Mouse (Mus musculus): ENCODE measurements around the gene Fmo5. TPM values are rescaled to one million over a fixed set of nuclear protein-coding genes. Genes with fewer than 3 reads are reported as not detected.

The Fmo5 gene
- 399 TPM for polyA plus RNA-seq (2014; fragmentation: Illumina TruSeq; extraction: RNeasy Lipid Tissue Mini Kit (QIAGEN cat#74804); ENCODE audit: low replicate concordance)

DNA sequence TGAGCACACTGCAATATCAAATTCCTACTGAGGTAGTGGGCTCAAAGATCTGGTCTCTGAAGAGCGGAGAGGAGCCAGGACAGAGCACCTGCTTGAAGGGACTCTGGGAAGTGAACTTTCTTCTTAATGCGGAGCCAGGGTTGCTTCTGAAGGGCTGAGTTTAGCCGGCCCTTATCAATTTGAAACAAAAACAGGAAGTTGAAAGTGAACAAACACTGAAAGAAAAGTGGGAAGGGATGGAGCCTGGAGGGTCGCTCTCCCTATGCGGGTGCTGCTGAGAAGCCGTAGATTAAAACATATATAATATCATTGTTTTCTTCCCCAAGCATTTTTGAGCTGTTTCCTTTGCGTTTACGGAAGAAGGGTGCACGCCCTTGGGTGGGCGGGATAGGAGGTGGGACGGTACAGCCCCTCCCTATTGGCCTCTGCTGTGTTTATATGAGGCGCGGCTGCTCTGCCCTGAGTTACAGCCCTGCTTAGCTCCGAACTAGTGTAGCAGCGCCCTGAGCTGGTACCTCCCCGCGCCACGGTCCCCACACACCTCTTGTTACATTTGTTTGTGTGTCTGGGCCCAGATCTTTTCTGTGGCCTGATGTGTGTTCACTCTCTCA is at the start of gene Fmo5:
TSS of gene Fmo5 (plus strand) at position 414 of the 611 bp plus-strand sequence.

DNA sequence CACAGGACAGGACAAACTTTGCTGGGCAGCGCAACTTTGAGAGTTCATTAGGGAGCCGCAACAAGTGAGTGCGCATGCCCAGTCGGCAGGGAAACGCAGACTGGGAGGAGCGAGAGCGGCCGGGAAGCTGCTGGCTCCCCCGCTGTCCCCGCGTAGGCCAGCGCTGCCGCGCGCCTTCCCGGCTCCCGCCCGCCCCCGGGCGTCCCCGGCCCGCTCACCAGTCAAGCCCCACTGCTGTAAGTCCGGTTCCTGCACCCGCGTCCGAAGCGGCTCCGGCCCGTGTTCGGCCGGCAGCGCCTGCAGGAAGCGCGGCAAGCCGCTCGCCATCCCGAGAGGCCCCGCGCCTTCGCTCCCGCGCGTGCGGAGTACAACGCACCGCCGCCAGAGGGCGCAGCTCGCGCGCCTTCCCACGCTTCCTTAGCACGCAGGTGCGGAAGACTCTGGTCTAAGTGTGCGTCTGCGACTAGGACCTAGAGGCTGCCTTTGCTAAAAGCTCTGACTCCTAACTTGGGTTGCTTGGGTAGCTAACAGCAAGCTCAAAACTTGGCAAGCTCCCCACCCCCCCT is 18.7 kb upstream of the Fmo5 start, which contains the start of gene Chd1l:
TSS of gene Chd1l (minus strand) at position 359 of the 566 bp plus-strand sequence.

GRCm38 (mm10) chr3:97657655-97658411 is 29.2 kb downstream of the Fmo5 start, which contains the start of gene Prkab2:
Gene Prkab2, plus strand, starts transcription at chr3:97658193.

DNA sequence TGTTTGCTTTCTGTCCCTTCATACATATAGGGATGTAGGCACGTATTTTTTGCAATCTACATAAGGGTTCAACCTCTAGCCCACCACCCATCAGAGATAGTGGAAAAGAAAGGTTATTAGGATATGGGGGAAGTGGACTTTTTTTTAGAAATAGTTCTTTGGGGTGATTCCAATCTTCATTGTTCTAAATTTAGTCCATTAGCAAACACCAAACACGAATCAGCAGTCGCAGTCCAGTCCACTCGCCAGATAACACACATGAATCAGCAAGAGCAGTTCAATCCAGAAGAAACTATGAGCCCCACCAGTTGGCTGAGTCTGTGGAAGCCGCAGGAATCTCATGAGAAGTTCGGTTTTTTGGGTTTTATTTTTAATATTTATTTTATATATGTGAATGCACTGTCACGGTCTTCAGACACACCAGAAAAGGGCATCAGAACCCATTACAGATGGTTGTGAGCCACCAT is 46.1 kb downstream of the Fmo5 start, which contains the start of gene Gm17651:
TSS of gene Gm17651 (minus strand) at position 51 of the 467 bp plus-strand sequence.

Other genes with a start within 250 kb of the Fmo5 start
- not detected for gene Olfr1402, start 206.8 kb upstream of the Fmo5 start, polyA plus RNA-seq (2014; fragmentation: Illumina TruSeq; extraction: RNeasy Lipid Tissue Mini Kit (QIAGEN cat#74804); ENCODE audit: low replicate concordance)
- 3.4 TPM for gene Chd1l, start 18.6 kb upstream of the Fmo5 start, polyA plus RNA-seq (2014; fragmentation: Illumina TruSeq; extraction: RNeasy Lipid Tissue Mini Kit (QIAGEN cat#74804); ENCODE audit: low replicate concordance)
- 12.4 TPM for gene Prkab2, start 29.4 kb downstream of the Fmo5 start, polyA plus RNA-seq (2014; fragmentation: Illumina TruSeq; extraction: RNeasy Lipid Tissue Mini Kit (QIAGEN cat#74804); ENCODE audit: low replicate concordance)
- not detected for gene Gm17651, start 45.9 kb downstream of the Fmo5 start, polyA plus RNA-seq (2014; fragmentation: Illumina TruSeq; extraction: RNeasy Lipid Tissue Mini Kit (QIAGEN cat#74804); ENCODE audit: low replicate concordance)

Data from small intestine, adult 10 weeks (tissue).